Comparison of ENCODE assay signal across 22 mouse cellular contexts in genomic region chr11:23805716-23806115, GRCm38 (mm10). TPM values are rescaled to one million over a fixed set of nuclear protein-coding genes. Genes with fewer than 3 reads are reported as not detected.
DNase-seq lines count a peak whose midpoint lies in the region; ATAC-seq and TF ChIP-seq lines count a peak whose summit lies in the region.
"Had no signal": no experiment of that assay in that cellular context is flagged by ENCODE, and none has a peak within 500 bp of the region (broad histone marks: within the 10 kb centered on the region; RNA-seq: fewer than 3 reads in every experiment).

No protein-coding gene starts in this region.

- no peaks in the 10 kb centered on the region for H3K27me3 ChIP-seq in CH12.LX (replicated peaks)
- H3K27me3 ChIP-seq: forebrain, embryonic 13.5 days; hindbrain, embryonic 15.5 days had no signal

- H3K4me2 ChIP-seq in CH12.LX (ENCODE audit: insufficient read depth, low read depth, poor library complexity, severe bottlenecking) = peak overlapping the region; percentile 4
- H3K4me2 ChIP-seq: forebrain, embryonic 13.5 days; hindbrain, embryonic 15.5 days had no signal

- peak; percentile 27 for DNase-seq in A20 (ENCODE audit: low read depth, low spot score)
- peak; percentile 58 for DNase-seq in CH12.LX (ENCODE audit: extremely low read depth)
- no peak for DNase-seq in frontal cortex, postnatal 10 days (ENCODE audit: low spot score in 2 of 2)
- DNase-seq in layer of hippocampus, adult 9-11 months = no peak
- no peak for DNase-seq in left cerebral cortex, adult 11 months (ENCODE audit: low spot score)
- no peak for DNase-seq in layer of hippocampus, adult 9-10 months (ENCODE audit: low spot score)
- DNase-seq: adrenal gland, adult 8-10 months; adrenal gland, postnatal 36 days; cerebellum, adult 11 months; cerebellum, adult 9-10 months; cerebellum, postnatal 25 days; forebrain, postnatal 0 days; gastrocnemius, adult 2 months; gastrocnemius, postnatal 25 days; heart, postnatal 14 days had no signal

- in situ Hi-C loops in CH12.LX (cut with MboI; ENCODE audit: low pct_ligation_motif_present, low pct_unique_long_range_greater_than_20kb, low sequenced_read_pairs) = no loop called here

- no peaks in the 10 kb centered on the region for H3K79me2 ChIP-seq in CH12.LX (replicated peaks; ENCODE audit: control insufficient read depth, extremely low read depth, insufficient read depth, poor library complexity, severe bottlenecking)

- peak overlapping the region; percentile 34; the same call in 1 of the 2 replicates for H3K9ac ChIP-seq in CH12.LX (ENCODE audit: insufficient read depth, low read depth)
- H3K9ac ChIP-seq: forebrain, embryonic 13.5 days; forebrain, postnatal 0 days; hindbrain, embryonic 15.5 days had no signal

- H3K4me1 ChIP-seq in CH12.LX (ENCODE audit: control insufficient read depth in 1 of 2, insufficient read depth in 2 of 2) = peaks cover 24 to 26% of the 10 kb centered on the region in 2 experiments
- H3K4me1 ChIP-seq: forebrain, embryonic 13.5 days; hindbrain, embryonic 10.5 days; hindbrain, embryonic 15.5 days had no signal

- dilution Hi-C loops in CH12.LX (cut with MboI; ENCODE audit: extremely low pct_ligation_motif_present, extremely low pct_unique_long_range_greater_than_20kb, low sequenced_read_pairs) = no loop called here

- TF ChIP-seq POLR2A in CH12.LX (IDR thresholded peaks at IDR 0.05; ENCODE audit: low read depth, low read length) = peak; percentile 56

- TF ChIP-seq CTCF in CH12.LX (conservative IDR thresholded peaks at IDR 0.05 in 1 of 2, IDR thresholded peaks at IDR 0.05 in 1 of 2; ENCODE audit: low read depth in 2 of 2, low read length in 2 of 2) = no peak

- peak overlapping the region; percentile 26; the same call in 1 of the 2 replicates for H3K27ac ChIP-seq in CH12.LX (ENCODE audit: insufficient read depth, low read depth)
- H3K27ac ChIP-seq: forebrain, embryonic 13.5 days; gastrocnemius, adult 2 months; heart, embryonic 10.5 days; hindbrain, embryonic 10.5 days; hindbrain, embryonic 15.5 days had no signal

- H3K36me3 ChIP-seq in CH12.LX (replicated peaks in 1 of 2; ENCODE audit: control insufficient read depth in 1 of 2, insufficient read depth in 1 of 2, low read length in 1 of 2) = no peaks in the 10 kb centered on the region
- H3K36me3 ChIP-seq: heart, embryonic 10.5 days; hindbrain, embryonic 10.5 days; hindbrain, embryonic 15.5 days had no signal

- peak overlapping the region in 1 of 3 experiments; percentile 1 for H3K4me3 ChIP-seq in CH12.LX (replicated peaks in 1 of 3; ENCODE audit: low read depth in 2 of 3, low read length in 2 of 3, poor library complexity in 1 of 3)
- H3K4me3 ChIP-seq: forebrain, embryonic 13.5 days; gastrocnemius, adult 2 months; heart, embryonic 10.5 days; hindbrain, embryonic 10.5 days; hindbrain, embryonic 15.5 days had no signal

- H3K9me3 ChIP-seq in CH12.LX (replicated peaks; ENCODE audit: low read length) = no peaks in the 10 kb centered on the region
- H3K9me3 ChIP-seq: forebrain, embryonic 13.5 days; heart, embryonic 10.5 days; hindbrain, embryonic 10.5 days; hindbrain, embryonic 15.5 days had no signal

- TF ChIP-seq RAD21 in CH12.LX (IDR thresholded peaks at IDR 0.05; ENCODE audit: low read depth, low read length) = no peak; the same call in none of the 2 replicates

- TF ChIP-seq EP300 in CH12.LX (IDR thresholded peaks at IDR 0.05; ENCODE audit: low read length) = peak; percentile 97

- ATAC-seq in common myeloid progenitor, adult 5-6 weeks (replicated peaks; ENCODE audit: low read depth, poor library complexity, severe bottlenecking) = peak; percentile 95
- ATAC-seq in megakaryocyte progenitor cell, adult 5-6 weeks (replicated peaks; ENCODE audit: poor library complexity) = peak; percentile 92
- ATAC-seq: forebrain, embryonic 13.5 days; forebrain, postnatal 0 days; Patski had no signal

TF ChIP-seq in CH12.LX, 34 proteins besides CTCF, POLR2A, EP300 and RAD21:
- TF ChIP-seq MAZ (IDR thresholded peaks at IDR 0.05; ENCODE audit: low read depth, low read length) (peak; percentile 70), USF2 (conservative IDR thresholded peaks at IDR 0.05; ENCODE audit: low read depth, low read length) (no peak), MYC (IDR thresholded peaks at IDR 0.05; ENCODE audit: low read depth, low read length) (peak; percentile 78; the same call in 1 of the 2 replicates), ZC3H11A (IDR thresholded peaks at IDR 0.05; ENCODE audit: low read depth, low read length) (no peak), SIN3A (IDR thresholded peaks at IDR 0.05; ENCODE audit: low read length) (peak; percentile 77), ELF1 (IDR thresholded peaks at IDR 0.05; ENCODE audit: low read depth, low read length) (peak; percentile 62), NELFE (IDR thresholded peaks at IDR 0.05; ENCODE audit: low read depth, low read length) (0 out of 2 replicates have a peak, but pooled peaks have one; percentile 50), ZMIZ1 (IDR thresholded peaks at IDR 0.05; ENCODE audit: low read depth, low read length) (peak; percentile 59; the same call in 1 of the 2 replicates), CHD2 (IDR thresholded peaks at IDR 0.05; ENCODE audit: low read length) (peak; percentile 82), MEF2A (IDR thresholded peaks at IDR 0.05; ENCODE audit: borderline replicate concordance, low read depth, low read length) (peak; percentile 87), MAFK (IDR thresholded peaks at IDR 0.05; ENCODE audit: insufficient replicate concordance, low read length) (no peak), BHLHE40 (IDR thresholded peaks at IDR 0.05; ENCODE audit: low read depth, low read length) (peak; percentile 80), IRF4 (IDR thresholded peaks at IDR 0.05; ENCODE audit: low read depth, low read length) (peak; percentile 99), MXI1 (IDR thresholded peaks at IDR 0.05; ENCODE audit: low read depth, low read length) (peak; percentile 58; the same call in 1 of the 2 replicates), ZNF384 (IDR thresholded peaks at IDR 0.05; ENCODE audit: low read depth, low read length) (no peak), KAT2A (IDR thresholded peaks at IDR 0.05; ENCODE audit: insufficient replicate concordance, low read length) (0 out of 2 replicates have a peak, but pooled peaks have one; percentile 25), ETS1 (conservative IDR thresholded peaks at IDR 0.05; ENCODE audit: low read depth, low read length) (peak; percentile 90), TBP (conservative IDR thresholded peaks at IDR 0.05; ENCODE audit: low read depth, low read length) (0 out of 2 replicates have a peak, but pooled peaks have one; percentile 41), UBTF (IDR thresholded peaks at IDR 0.05; ENCODE audit: low read depth, low read length) (no peak), E2F4 (IDR thresholded peaks at IDR 0.05; ENCODE audit: insufficient replicate concordance, low read depth, low read length) (no peak), CHD1 (IDR thresholded peaks at IDR 0.05; ENCODE audit: low read depth, low read length) (peak; percentile 62; the same call in 1 of the 2 replicates), RCOR1 (conservative IDR thresholded peaks at IDR 0.05; ENCODE audit: low read depth, low read length) (peak; percentile 93), MAX (IDR thresholded peaks at IDR 0.05; ENCODE audit: low read length) (no peak), POLR2AphosphoS2 (IDR thresholded peaks at IDR 0.05; ENCODE audit: low read depth, low read length) (no peak), USF1 (IDR thresholded peaks at IDR 0.05; ENCODE audit: low read depth, low read length) (no peak), NRF1 (IDR thresholded peaks at IDR 0.05; ENCODE audit: low read depth, low read length) (0 out of 2 replicates have a peak, but pooled peaks have one; percentile 9), JUND (conservative IDR thresholded peaks at IDR 0.05; ENCODE audit: low read depth, low read length) (peak; percentile 74), PAX5 (IDR thresholded peaks at IDR 0.05; ENCODE audit: low read length) (no peak), TCF12 (IDR thresholded peaks at IDR 0.05; ENCODE audit: low read depth, low read length) (peak; percentile 94), JUN (IDR thresholded peaks at IDR 0.05; ENCODE audit: insufficient read depth, low read depth, low read length) (peak; percentile 48; the same call in 1 of the 2 replicates), GABPA (IDR thresholded peaks at IDR 0.05; ENCODE audit: insufficient replicate concordance, low read depth, low read length) (no peak), HCFC1 (IDR thresholded peaks at IDR 0.05; ENCODE audit: low read depth, low read length) (0 out of 2 replicates have a peak, but pooled peaks have one; percentile 46), SMC3 (IDR thresholded peaks at IDR 0.05; ENCODE audit: low read depth, low read length) (peak; percentile 31), ZKSCAN1 (IDR thresholded peaks at IDR 0.05; ENCODE audit: borderline replicate concordance, low read depth, low read length) (no peak)

RNA-seq across cellular contexts. Expression of gene Rel, which starts 34.9 kb away (rescaled TPM):
- 21.5 and 28.4 TPM in 2 replicates for total RNA-seq in CH12.LX (2012; rRNA removed)
- 21.1 and 26.2 TPM in 2 replicates for total RNA-seq in CH12.LX (2014; rRNA removed)
- 31.6 and 38.1 TPM in 2 replicates for polyA plus RNA-seq in CH12.LX (2012; ENCODE audit: insufficient read length, low read depth)
- 12.0 and 17.2 TPM in 2 replicates for total RNA-seq in common myeloid progenitor, adult 5-6 weeks (2017)
- total RNA-seq in megakaryocyte progenitor cell, adult 5-6 weeks (2015) = 20.7 and 25.9 TPM in 2 replicates
- total RNA-seq in megakaryocyte progenitor cell, adult 5-6 weeks (2017) = 8.1 and 8.9 TPM in 2 replicates

Comparison
In these comparisons a context has a peak if more than half of its experiments do, and no peak if none do; other contexts are left out.
1. DNase-seq: peak in A20 (single experiment) and CH12.LX (single experiment); none in frontal cortex, postnatal 10 days (0 of 2), layer of hippocampus, adult 9-11 months (single experiment), left cerebral cortex, adult 11 months (single experiment) and layer of hippocampus, adult 9-10 months (single experiment).